Mouse (Mus musculus): Measurements from ENCODE around the gene Zbtb8os. TPM values are rescaled to one million over a fixed set of nuclear protein-coding genes. Genes with fewer than 3 reads are reported as not detected.
"Not testable (repeated sequence)": the region's sequence is repeated elsewhere in the genome, so short reads cannot be mapped to it uniquely, and the experiment has no call there.

Zbtb8os gene
- polyA plus RNA-seq, 1 experiment from 2014 or later, result 41.7 TPM

GRCm38 (mm10) chr4:129350644-129351043 is 15.1 kb downstream of the Zbtb8os start:
- Histone ChIP-seq H3K9ac (ENCODE audit: low read length) (no peak overlapping the region), H3K27ac (replicated peaks) (no peak overlapping the region), H3K4me1 (replicated peaks; ENCODE audit: control insufficient read depth, insufficient read depth) (no peaks in the 10 kb centered on the region), H3K36me3 (ENCODE audit: control insufficient read depth, insufficient read depth, low read length) (peaks cover 11% of the 10 kb centered on the region; the same call in 1 of the 2 replicates), H3K27me3 (ENCODE audit: control insufficient read depth, insufficient read depth, low read length) (no peaks in the 10 kb centered on the region), H3K9me3 (ENCODE audit: control insufficient read depth, low read length) (no peaks in the 10 kb centered on the region), H3K4me2 (replicated peaks; ENCODE audit: low read depth) (no peak overlapping the region), H3K4me3 (ENCODE audit: low read depth, low read length) (no peak overlapping the region)
- DNase-seq (ENCODE audit: low spot score) (peak; percentile 86), ATAC-seq (ENCODE audit: low FRiP score, low TSS enrichment) (peak; percentile 84)
- no peak for TF ChIP-seq EP300 (optimal IDR thresholded peaks at IDR 0.05)
- TF ChIP-seq CTCF (IDR thresholded peaks at IDR 0.05; ENCODE audit: low read depth), result peak; percentile 97
- 6% methylated on average over 1 of the region's 1 CpGs for WGBS

- H3K4me1 ChIP-seq (replicated peaks; ENCODE audit: control insufficient read depth, insufficient read depth), result no peaks in the 10 kb centered on the region
- H3K27ac ChIP-seq (replicated peaks), result 0 out of 2 replicates have a peak overlapping the region, but pooled peaks have one; percentile 9
- no peaks in the 10 kb centered on the region for H3K9me3 ChIP-seq (ENCODE audit: control insufficient read depth, low read length)
- WGBS, result 69% methylated on average over 6 of the region's 6 CpGs
- no peak overlapping the region for H3K4me3 ChIP-seq (ENCODE audit: low read depth, low read length)
- H3K36me3 ChIP-seq (ENCODE audit: control insufficient read depth, insufficient read depth, low read length), result peaks cover 9% of the 10 kb centered on the region
- H3K27me3 ChIP-seq (ENCODE audit: control insufficient read depth, insufficient read depth, low read length), result no peaks in the 10 kb centered on the region
- no peak overlapping the region for H3K9ac ChIP-seq (ENCODE audit: low read length)
- TF ChIP-seq CTCF (IDR thresholded peaks at IDR 0.05; ENCODE audit: low read depth) (no peak), EP300 (optimal IDR thresholded peaks at IDR 0.05) (no peak)
- no peak overlapping the region for H3K4me2 ChIP-seq (replicated peaks; ENCODE audit: low read depth)
- ATAC-seq (ENCODE audit: low FRiP score, low TSS enrichment) (peak; percentile 43; the same call in 1 of the 2 replicates), DNase-seq (ENCODE audit: low spot score) (no peak)
Observed at GRCm38 (mm10) chr4:129351111-129351510, 15.6 kb downstream of the Zbtb8os start.

GRCm38 (mm10) chr4:129353176-129353575 is 17.7 kb downstream of the Zbtb8os start:
- ATAC-seq (ENCODE audit: low FRiP score, low TSS enrichment), result no peak
- TF ChIP-seq CTCF (IDR thresholded peaks at IDR 0.05; ENCODE audit: low read depth) (no peak), EP300 (optimal IDR thresholded peaks at IDR 0.05) (no peak)
- H3K4me3 ChIP-seq (ENCODE audit: low read depth, low read length), result no peak overlapping the region
- H3K4me1 ChIP-seq (replicated peaks; ENCODE audit: control insufficient read depth, insufficient read depth), result no peaks in the 10 kb centered on the region
- 92% methylated on average over 12 of the region's 12 CpGs for WGBS
- H3K9me3 ChIP-seq (ENCODE audit: control insufficient read depth, low read length), result no peaks in the 10 kb centered on the region
- no peak overlapping the region for H3K9ac ChIP-seq (ENCODE audit: low read length)
- H3K36me3 ChIP-seq (ENCODE audit: control insufficient read depth, insufficient read depth, low read length), result peaks cover 10% of the 10 kb centered on the region
- H3K27me3 ChIP-seq (ENCODE audit: control insufficient read depth, insufficient read depth, low read length), result no peaks in the 10 kb centered on the region
- DNase-seq (ENCODE audit: low spot score), result no peak
- no peak overlapping the region for H3K27ac ChIP-seq (replicated peaks)
- H3K4me2 ChIP-seq (replicated peaks; ENCODE audit: low read depth), result no peak overlapping the region

- H3K4me3 ChIP-seq (ENCODE audit: low read depth, low read length), result no peak overlapping the region
- no peak overlapping the region for H3K27ac ChIP-seq (replicated peaks)
- no peak overlapping the region for H3K4me2 ChIP-seq (replicated peaks; ENCODE audit: low read depth)
- TF ChIP-seq CTCF (IDR thresholded peaks at IDR 0.05; ENCODE audit: low read depth), result no peak
- TF ChIP-seq EP300 (optimal IDR thresholded peaks at IDR 0.05), result no peak
- H3K9ac ChIP-seq (ENCODE audit: low read length), result no peak overlapping the region
- H3K36me3 ChIP-seq (ENCODE audit: control insufficient read depth, insufficient read depth, low read length), result peaks cover 10% of the 10 kb centered on the region
- no peaks in the 10 kb centered on the region for H3K9me3 ChIP-seq (ENCODE audit: control insufficient read depth, low read length)
- DNase-seq (ENCODE audit: low spot score) (no peak), ATAC-seq (ENCODE audit: low FRiP score, low TSS enrichment) (no peak)
- no peaks in the 10 kb centered on the region for H3K27me3 ChIP-seq (ENCODE audit: control insufficient read depth, insufficient read depth, low read length)
- WGBS, result 77% methylated on average over 15 of the region's 15 CpGs
- no peaks in the 10 kb centered on the region for H3K4me1 ChIP-seq (replicated peaks; ENCODE audit: control insufficient read depth, insufficient read depth)
Observed at GRCm38 (mm10) chr4:129354236-129354635, 18.7 kb downstream of the Zbtb8os start.

- no peaks in the 10 kb centered on the region for H3K9me3 ChIP-seq (ENCODE audit: control insufficient read depth, low read length)
- 77% methylated on average over 15 of the region's 15 CpGs for WGBS
Observed at GRCm38 (mm10) chr4:129357613-129358163, 22.2 kb downstream of the Zbtb8os start.

GRCm38 (mm10) chr4:129362238-129362637 is 26.7 kb downstream of the Zbtb8os start:
- not testable (repeated sequence) for H3K4me1 ChIP-seq (replicated peaks; ENCODE audit: control insufficient read depth, insufficient read depth); DNase-seq (ENCODE audit: low spot score); ATAC-seq (ENCODE audit: low FRiP score, low TSS enrichment); H3K27me3 ChIP-seq (ENCODE audit: control insufficient read depth, insufficient read depth, low read length); H3K9ac ChIP-seq (ENCODE audit: low read length); H3K9me3 ChIP-seq (ENCODE audit: control insufficient read depth, low read length); H3K4me2 ChIP-seq (replicated peaks; ENCODE audit: low read depth); H3K27ac ChIP-seq (replicated peaks); H3K4me3 ChIP-seq (ENCODE audit: low read depth, low read length)
- 85% methylated on average over 3 of the region's 3 CpGs for WGBS
- peaks cover 11% of the 10 kb centered on the region; the same call in 1 of the 2 replicates for H3K36me3 ChIP-seq (ENCODE audit: control insufficient read depth, insufficient read depth, low read length)

More at GRCm38 (mm10) chr4:129357613-129358163, 22.2 kb downstream of the Zbtb8os start:
- ATAC-seq (ENCODE audit: low FRiP score, low TSS enrichment) (no peak), DNase-seq (ENCODE audit: low spot score) (no peak)
- no peaks in the 10 kb centered on the region for H3K4me1 ChIP-seq (replicated peaks; ENCODE audit: control insufficient read depth, insufficient read depth)
- no peak overlapping the region for H3K4me3 ChIP-seq (ENCODE audit: low read depth, low read length)
- TF ChIP-seq CTCF (IDR thresholded peaks at IDR 0.05; ENCODE audit: low read depth), result no peak
- no peak for TF ChIP-seq EP300 (optimal IDR thresholded peaks at IDR 0.05)
- H3K27ac ChIP-seq (replicated peaks), result no peak overlapping the region
- H3K27me3 ChIP-seq (ENCODE audit: control insufficient read depth, insufficient read depth, low read length), result no peaks in the 10 kb centered on the region
- no peak overlapping the region for H3K4me2 ChIP-seq (replicated peaks; ENCODE audit: low read depth)
- H3K9ac ChIP-seq (ENCODE audit: low read length), result no peak overlapping the region
- H3K36me3 ChIP-seq (ENCODE audit: control insufficient read depth, insufficient read depth, low read length), result peaks cover 19% of the 10 kb centered on the region

Data from stomach, postnatal 0 days (tissue).